Mouse (Mus musculus): Measurements from ENCODE around the gene Osgep. TPM values are rescaled to one million over a fixed set of nuclear protein-coding genes. Genes with fewer than 3 reads are reported as not detected.
A peak's percentile ranks its signal among the peaks of the same experiment; 100 is the strongest.
"Not testable (repeated sequence)": the region's sequence is repeated elsewhere in the genome, so short reads cannot be mapped to it uniquely, and the experiment has no call there.

Osgep gene
- total RNA-seq, 2 experiments from 2014 or later, result 45.2 to 48.4 TPM

DNA sequence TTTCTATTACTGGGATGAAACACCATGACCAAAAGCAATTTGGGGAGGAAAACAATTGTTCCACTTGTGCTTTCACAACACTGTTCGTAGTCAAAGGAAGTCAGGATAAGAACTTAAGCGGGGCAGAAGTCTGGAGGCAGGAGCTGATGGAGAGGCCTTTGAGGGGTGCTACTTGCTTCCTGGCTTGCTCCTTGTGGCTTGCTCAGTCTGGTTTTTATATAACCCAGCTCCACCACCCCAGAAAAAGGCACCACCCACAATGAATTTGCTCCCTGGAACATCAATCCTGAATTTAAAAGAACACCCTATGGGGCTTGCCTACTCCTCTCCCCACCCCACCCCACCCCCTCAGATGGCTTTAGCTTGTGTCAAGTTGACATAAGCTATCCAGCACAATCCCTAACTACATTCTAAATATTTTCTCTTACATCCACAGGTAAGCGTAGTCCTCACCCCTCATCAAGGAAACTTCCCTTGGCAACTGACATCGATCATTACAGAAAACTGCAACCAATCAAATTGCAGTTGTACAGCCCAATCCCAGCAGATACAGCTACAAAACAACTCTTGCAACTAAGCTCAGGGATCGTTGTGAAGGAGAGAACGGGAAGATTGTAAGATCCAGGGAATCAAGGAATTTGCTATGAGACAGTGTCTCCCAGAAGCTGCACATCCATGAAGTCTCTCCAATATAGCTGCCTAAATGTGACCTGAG, 48.3 kb downstream of the Osgep start:
- no peak for DNase-seq

DNA sequence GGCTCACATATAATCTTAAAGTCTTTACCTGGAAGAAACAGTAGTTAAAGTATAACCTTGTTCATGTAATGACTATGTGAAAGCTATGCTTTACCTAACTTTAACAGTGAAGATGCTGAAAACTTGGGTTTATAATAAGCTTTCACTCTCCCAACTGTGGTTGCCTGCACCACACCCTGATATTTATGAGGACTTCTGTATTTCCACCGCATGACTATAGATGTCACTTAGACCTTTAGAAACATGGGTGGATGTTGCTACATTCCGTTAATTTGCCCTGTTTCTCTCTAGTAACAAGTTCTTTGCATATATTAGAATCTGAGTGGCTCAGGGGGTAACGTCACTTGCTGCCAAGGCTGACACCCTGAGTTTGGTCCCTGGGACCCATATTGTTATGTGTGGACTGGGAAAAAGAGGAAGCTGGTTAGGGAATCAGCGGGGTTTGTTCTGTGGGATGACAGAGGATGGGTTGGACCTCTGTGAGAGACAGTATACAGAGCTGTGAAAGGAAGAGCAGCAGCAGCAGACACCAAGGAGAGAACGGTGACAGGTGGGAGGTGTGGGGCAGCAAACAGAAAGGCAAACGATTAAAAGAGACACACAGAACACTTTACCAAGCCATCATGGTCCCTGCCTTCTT, 49.0 kb downstream of the Osgep start:
- no peak for DNase-seq

DNA sequence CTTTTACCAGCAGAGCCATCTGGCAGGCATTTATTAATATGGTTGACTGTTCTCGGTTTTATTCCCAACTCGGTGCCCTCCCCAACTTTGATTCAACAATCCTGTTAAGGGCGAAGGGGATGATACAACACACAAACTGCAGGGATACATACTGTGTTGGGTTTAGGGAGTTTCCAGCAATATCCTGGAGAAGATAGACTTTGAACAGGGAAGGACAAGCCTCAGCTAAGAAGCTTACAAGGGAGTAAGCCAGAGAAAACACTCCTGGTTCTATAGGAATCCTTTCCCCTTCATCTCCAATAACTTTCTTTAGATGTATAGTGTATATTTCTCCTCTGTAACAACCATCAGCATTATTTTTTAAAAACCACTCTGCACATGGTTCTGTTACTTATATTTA, 49.5 kb downstream of the Osgep start:
- no peak for DNase-seq

DNA sequence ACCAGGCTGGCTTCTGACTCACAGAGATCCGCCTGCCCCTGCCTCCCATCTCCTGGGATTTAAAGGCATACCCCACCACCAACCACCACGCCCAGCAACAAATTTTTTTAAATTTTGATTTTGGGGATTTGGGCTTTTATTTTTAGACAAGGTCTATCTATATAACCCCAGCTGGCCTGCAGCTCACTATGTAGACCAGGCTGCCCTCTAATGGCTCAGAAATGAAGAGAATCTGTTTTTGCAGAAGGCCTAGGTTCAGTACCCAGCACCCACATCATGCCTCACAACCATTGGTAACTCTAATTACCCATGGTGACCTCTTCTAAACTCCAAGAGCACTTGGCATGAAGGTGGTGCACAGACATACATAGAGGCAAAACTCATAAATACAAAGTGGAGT, 53.4 kb downstream of the Osgep start:
- no peak for DNase-seq

DNA sequence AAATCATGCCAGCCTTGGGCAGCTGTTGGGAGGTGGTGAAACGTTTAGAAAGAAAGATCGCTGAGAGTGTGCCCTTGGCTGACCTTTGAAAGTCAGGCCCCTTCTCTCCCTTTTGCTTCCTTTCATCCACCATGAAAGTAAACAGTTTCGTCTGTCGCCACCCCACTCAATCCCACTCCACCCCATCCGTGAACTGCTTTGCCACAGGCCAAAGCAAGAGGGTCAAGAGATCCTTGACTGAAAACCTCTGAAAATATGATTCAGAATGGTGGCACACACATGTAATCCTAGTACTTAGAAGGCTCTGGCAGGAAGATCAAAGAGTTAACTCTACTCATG, 53.9 kb downstream of the Osgep start:
- DNase-seq, result no peak

DNA sequence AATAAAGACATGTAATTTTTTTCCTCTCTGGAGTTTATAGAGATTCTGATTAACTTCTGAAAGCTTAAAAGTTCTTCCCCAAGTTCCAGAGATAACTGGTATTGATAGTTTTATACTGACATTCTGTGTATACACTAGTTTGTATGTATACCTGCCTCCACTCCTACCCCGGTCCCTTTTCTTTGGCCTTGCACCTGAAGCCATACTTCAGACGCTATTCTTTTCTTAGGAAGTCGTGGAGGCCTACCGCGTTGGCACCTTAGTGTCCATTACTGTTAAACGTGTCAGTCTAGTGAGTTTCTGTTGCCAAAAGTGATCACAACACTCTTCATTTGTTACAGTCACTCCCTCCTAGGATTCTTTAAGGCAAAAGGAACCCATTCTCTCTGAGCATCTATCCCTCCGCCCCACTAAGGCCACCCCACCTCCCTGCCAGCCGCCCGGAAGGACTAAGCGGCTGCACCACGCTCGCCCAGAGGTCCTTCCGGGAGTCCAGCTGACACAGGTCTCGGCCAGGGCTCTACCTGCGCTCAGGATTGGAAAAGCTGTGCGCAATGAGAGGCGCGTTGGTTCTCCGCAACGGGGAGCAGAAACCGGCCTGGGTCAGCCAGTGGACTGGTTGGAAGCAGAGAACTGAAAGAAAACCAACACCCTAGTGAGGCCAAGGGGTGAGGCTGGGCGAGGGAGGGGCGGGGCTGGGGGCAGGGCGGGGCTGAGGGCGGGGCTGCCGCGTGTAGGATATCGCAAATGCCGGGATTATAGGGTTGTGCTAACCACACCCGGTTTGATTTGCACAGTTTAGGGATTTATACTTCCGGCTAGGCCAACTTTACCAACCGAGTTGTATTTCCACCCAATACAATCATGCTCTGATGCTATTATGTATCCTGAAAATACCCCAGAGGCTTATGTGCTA, 54.5 kb downstream of the Osgep start, which contains the start of gene Tep1:
TSS of gene Tep1 (minus strand) at position 672 of the 916 bp plus-strand sequence.
- peak; percentile 69 for DNase-seq

DNA sequence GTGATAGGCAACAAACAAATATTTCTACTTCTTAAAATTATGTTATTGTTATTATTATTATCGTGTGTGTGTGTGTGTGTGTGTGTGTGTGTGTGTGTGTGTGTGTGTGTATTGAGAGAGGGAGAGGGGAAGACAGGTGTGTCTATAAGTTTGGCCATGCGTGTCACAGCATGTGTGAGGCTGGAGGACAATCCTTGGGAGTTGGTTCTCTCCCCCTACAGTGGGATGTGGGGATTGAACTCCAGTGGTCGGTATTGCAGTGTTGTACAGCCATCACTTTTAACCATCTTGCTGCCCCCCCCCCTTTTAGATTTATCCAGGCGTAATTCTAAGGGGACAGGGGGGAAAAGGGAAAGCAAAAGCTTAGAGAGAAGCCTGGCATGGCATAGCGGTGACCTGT, 56.0 kb downstream of the Osgep start:
- no peak for DNase-seq

DNA sequence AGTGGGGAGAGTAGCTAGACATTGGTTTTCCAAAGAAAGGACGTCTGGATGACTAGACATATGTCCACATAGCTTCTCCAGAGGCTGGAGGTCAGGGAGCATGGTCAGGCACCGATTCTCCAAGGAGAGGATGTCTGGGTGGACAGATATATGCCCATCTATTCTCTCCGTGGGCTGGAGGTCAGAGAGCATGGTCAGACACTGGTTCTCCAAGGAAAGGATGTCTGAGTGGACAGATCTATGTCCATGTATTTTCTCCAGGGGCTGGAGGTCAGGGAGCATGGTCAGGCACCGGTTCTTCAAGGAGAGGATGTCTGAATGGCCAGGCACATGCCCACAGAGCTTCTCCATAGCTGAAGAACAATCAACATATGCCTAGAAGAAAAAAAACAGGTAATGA, 56.5 kb downstream of the Osgep start:
- no peak for DNase-seq

DNA sequence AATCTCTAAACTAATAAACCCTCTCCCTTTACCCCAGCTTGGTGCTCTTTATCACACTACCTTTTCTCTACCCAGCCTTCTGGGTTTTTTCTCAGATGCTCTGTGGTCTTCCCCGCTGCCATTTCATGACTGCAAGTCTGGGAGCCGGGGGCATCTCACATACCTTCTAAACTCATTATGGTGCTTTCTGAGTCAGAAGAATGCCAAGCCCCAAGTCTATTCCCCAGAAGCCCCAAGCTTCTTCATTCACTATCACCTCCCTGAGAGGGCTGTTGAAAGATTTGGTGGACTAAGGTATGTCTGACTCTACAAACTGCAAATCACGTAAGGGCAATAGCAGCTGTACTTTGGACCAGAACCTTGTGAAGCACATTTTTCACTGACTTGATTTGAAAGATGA, 57.7 kb downstream of the Osgep start:
- DNase-seq, result no peak

DNA sequence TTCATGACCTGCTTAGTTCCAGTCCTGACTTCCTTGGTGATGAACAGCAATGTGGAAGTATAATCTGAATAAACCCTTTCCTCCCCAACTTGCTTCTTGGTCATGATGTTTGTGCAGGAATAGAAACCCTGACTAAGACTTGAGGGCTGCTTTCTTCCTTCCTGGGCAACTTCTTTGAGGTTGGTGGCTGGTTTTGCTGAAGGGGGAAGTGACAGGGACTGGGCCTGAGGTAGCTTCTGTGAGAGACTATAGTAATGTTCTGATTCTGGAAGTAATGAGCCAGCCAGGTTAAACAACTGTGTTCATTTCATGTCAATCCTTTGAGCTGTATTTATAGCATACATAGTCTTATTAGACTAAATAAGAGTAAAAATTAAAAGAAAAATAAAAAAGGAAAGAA, 59.7 kb downstream of the Osgep start:
- DNase-seq, result not testable (repeated sequence)

DNA sequence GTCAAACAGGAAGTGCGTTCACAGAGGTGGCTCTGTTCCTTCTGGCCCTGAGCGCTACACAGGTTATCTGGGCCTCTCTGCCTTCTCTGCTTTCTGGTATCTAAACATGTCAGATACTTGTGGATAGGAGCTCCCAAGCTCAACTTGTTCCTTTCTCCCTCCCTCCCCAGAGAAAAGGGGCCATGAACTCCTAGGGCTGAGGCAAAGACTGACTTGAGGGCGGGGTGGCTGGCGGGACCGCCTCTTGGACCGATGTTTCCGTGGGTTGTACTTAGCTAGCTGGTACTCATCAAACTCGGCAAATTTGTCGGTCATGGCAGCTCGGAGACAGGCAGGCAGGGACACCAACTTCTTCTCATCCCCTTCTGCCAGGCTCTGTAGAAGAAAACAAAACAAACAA, 62.1 kb downstream of the Osgep start:
- no peak for DNase-seq

Other genes with a start within 250 kb of the Osgep start
- gene Olfr747, start 231.7 kb downstream of the Osgep start, total RNA-seq (2021), result not detected
- gene Olfr748, start 217.5 kb downstream of the Osgep start, total RNA-seq (2021), result not detected
- not detected for gene Olfr749, start 179.8 kb downstream of the Osgep start, total RNA-seq (2021)
- gene Ttc5, start 139.4 kb downstream of the Osgep start, total RNA-seq (2021), result 10 to 100 TPM; 16.3 to 20.2 TPM
- gene Ccnb1ip1, start 117.2 kb downstream of the Osgep start, total RNA-seq (2021), result not detected
- gene Parp2, start 117.1 kb downstream of the Osgep start, total RNA-seq (2021), result 10 to 100 TPM; 14.0 to 20.2 TPM
- gene Tep1, start 54.3 kb downstream of the Osgep start, total RNA-seq (2021), result 10 to 100 TPM in 1 of 2 experiments, 1 to 10 TPM in 1; 9.6 to 11.1 TPM
- gene Klhl33, start 27.4 kb downstream of the Osgep start, total RNA-seq (2021), result 100 to 1,000 TPM in 1 of 2 experiments, 10 to 100 TPM in 1; 50.4 to 106 TPM
- gene Apex1, start 75 bp upstream of the Osgep start, total RNA-seq (2021), result 10 to 100 TPM; 42.7 to 46.1 TPM
- 10 to 100 TPM; 16.4 to 20.3 TPM for gene Pip4p1, start 6.0 kb upstream of the Osgep start, total RNA-seq (2021)
- 1 to 10 TPM; 6.1 to 7.8 TPM for gene Pnp, start 6.2 kb upstream of the Osgep start, total RNA-seq (2021)
- gene Gm49342, start 19.6 kb upstream of the Osgep start, total RNA-seq (2021), result 1 to 10 TPM; 5.8 to 6.7 TPM
- gene Pnp2, start 31.1 kb upstream of the Osgep start, total RNA-seq (2021), result under 1 TPM; 0.52 to 0.56 TPM
- gene Rnase10, start 82.9 kb upstream of the Osgep start, total RNA-seq (2021), result under 1 TPM in 1 of 2 experiments, not detected in 1; 0.23 TPM
- not detected for gene Rnase9, start 117.0 kb upstream of the Osgep start, total RNA-seq (2021)
- not detected for gene Rnase11, start 125.3 kb upstream of the Osgep start, total RNA-seq (2021)
- gene Rnase12, start 132.8 kb upstream of the Osgep start, total RNA-seq (2021), result not detected
- gene Olfr750, start 149.5 kb upstream of the Osgep start, total RNA-seq (2021), result not detected
- 10 to 100 TPM; 46.6 to 51.4 TPM for gene Rnase4, start 166.2 kb upstream of the Osgep start, total RNA-seq (2021)
- gene Ang, start 166.3 kb upstream of the Osgep start, total RNA-seq (2021), result 1 to 10 TPM; 3.3 to 4.6 TPM
- not detected for gene Eddm3b, start 189.5 kb upstream of the Osgep start, total RNA-seq (2021)
- gene Rnase6, start 199.0 kb upstream of the Osgep start, total RNA-seq (2021), result 1 to 10 TPM in 1 of 2 experiments, under 1 TPM in 1; 0.61 to 1.0 TPM
- not detected for gene Rnase1, start 221.9 kb upstream of the Osgep start, total RNA-seq (2021)
- gene Rnase2b, start 237.4 kb upstream of the Osgep start, total RNA-seq (2021), result not detected

Data from gastrocnemius, postnatal 10 days (tissue).